Mouse (Mus musculus) v-Abl transformed pro-B cells (cell line): ENCODE results near the gene Synj2.

Experiments
- in situ Hi-C, 2 experiments: fragments of 400-800 bp; cut with MboI; formaldehyde crosslinking; loops; one replicate each; pipeline ENCODE4 v1.15.1; 2025; ENCODE audit not compliant: unreplicated experiment in 2 of 2

The Synj2 gene

DNA sequence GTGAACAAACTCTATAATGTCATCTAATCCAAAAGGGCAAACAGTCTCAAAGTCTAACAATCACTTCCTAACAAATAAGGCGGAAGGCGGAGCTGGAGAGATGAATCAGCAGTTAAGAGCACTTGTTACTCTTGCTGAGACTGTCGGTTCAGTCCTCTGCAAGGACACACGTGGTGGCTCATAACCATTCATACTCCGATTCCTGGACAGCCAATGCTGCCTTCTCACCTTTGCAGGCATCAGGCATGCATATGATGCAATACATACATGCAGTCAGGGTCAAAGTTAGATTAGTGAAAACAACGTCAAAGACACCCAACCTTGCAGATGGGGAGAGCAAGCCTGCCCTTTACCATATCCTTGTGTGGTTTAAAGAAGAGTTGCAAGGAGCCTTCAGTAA, 150.5 kb downstream of the Synj2 start:
- in situ Hi-C loops = no loop called here
